Mouse (Mus musculus) cerebellum, adult 8-10 months (tissue): ENCODE data around the gene Kcnma1.

Experiments used
- DNase-seq: peaks from one replicate; pipeline ENCODE4 v3.0.0; 2022

The Kcnma1 gene

GRCm38 (mm10) chr14:23400777-23401469 is 613.4 kb downstream of the Kcnma1 start:
- DNase-seq: peak; percentile 28

- DNase-seq: no peak
Observed at GRCm38 (mm10) chr14:23397642-23398041, 616.6 kb downstream of the Kcnma1 start.

- no peak for DNase-seq
Observed at GRCm38 (mm10) chr14:23391566-23391965, 622.7 kb downstream of the Kcnma1 start.

DNA sequence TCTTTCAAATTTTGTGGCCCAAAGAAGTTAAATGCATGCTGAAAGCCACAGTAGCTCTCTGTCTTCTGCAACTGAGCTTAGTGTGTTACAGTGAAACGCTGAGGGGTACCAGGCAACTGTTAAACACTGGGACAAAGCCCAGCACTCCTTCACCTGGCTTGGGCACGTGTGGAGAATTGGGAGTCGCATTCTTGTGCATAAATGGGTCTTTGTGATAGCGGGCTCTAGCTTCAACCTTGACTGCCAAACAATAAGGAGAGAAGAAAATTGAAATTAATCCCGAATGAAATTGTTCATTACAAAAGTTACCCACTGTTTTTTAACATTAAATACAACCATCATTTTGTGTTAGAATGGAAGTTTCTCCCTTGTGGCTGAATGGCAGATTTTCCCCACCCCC is 623.5 kb downstream of the Kcnma1 start:
- no peak for DNase-seq

DNA sequence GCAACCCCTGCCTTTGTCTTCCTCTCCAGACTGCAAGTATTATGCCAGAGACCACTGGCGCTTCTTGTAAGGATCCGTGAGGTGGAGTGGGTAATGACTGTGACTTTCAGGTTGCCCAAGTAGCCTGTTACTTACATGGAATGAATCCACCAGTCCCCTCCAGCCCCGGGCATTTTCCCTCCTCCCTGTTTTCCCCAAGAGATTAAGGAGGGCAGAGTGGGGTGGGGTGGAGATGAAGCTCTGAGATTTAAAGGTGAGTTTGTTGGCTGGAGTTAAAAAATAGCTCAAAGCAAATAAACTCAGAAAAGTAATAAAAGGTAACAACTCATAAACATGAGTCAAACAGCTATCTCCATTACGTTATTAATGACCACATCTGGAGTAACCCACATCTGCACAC is 624.1 kb downstream of the Kcnma1 start:
- DNase-seq: no peak

- DNase-seq: no peak
Observed at GRCm38 (mm10) chr14:23386786-23387185, 627.5 kb downstream of the Kcnma1 start.

DNA sequence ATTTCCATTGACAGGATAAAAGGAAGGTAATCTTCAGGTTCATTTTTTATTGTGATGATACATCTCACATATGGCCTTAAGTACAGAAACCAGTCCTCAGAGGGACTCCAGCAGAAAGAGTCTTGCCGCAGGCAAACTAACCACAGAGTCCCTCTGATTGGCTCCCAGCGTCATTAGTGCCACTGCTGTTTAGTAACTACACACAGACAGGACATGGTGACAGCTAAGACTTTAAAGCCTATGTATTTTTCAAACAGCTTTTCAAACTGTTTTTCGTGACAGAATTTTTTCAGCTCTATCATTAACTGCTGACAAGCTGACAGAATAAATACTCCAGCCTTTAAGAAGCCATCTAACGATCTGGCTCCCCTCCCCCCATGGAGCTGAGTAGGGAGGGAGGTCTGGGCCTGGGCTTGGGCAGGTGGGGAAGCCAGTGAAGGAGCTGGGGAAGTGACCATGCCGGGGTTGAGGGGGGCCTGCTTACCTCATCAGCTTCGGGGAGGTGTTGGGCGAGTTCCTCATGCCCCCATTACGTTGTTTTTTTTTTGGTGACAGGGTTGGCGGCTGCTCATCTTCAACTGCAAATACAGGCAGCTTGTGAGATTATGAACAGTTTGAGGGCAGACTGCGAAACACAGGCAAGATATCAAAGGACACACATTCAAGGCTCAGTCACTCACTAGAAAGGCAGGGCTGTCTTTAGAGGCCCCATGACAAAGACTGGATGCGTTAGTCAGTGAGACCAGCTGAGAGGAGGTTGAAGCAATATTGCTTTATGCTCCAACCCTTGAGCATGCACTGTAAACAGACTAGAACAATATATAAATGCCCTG is 628.3 kb downstream of the Kcnma1 start:
- no peak for DNase-seq

- no peak for DNase-seq
Observed at GRCm38 (mm10) chr14:23378351-23379087, 635.8 kb downstream of the Kcnma1 start.

GRCm38 (mm10) chr14:23372021-23372420 is 642.3 kb downstream of the Kcnma1 start:
- no peak for DNase-seq

DNA sequence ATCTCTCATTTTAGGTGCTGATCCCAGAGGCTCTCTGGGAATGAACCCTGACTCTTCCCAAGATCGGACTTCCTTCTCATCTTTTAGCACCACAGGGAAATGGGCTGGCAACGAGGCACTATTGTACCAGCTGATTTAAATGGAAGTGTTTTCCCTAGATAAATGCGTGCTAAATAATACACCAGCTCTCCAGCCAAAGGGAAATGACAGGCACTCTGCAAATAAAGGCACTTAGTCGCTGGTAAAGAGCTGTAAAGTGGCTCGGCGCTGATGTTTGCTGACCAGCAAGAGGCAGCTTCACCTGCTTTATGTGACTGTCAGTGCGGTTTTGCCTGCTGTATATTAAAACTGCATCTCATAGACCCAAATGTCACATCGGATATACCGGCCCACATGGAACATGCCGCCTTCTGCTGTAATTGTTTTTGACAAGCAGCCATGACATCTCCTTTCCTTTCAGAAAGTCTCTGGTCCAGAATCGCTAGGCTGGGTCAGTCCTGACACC is 653.7 kb downstream of the Kcnma1 start:
- DNase-seq: no peak

- no peak for DNase-seq
Observed at GRCm38 (mm10) chr14:23358776-23359175, 655.5 kb downstream of the Kcnma1 start.

- no peak for DNase-seq
Observed at GRCm38 (mm10) chr14:23357529-23358278, 656.6 kb downstream of the Kcnma1 start.

DNA sequence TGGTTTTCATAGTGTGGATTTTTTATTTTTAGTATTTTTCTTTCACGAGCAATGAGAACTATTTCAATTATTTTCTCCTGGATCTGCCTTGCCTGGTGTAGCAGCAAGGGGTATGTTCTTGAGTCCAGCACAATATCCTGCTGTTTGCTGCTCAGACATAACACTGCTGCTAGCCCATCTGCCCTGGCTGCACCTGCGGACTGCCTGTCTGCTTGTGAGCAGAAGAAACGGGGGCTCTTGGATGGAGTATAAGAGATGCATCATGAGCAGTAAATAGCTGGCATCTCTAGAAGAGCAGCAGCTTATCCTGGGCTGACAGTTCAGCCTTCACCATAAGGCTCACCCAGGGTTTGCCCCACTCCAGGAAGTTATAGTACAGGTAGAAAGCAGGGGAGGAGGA is 687.5 kb downstream of the Kcnma1 start:
- no peak for DNase-seq

- DNase-seq: no peak
Observed at GRCm38 (mm10) chr14:23305288-23305687, 709.0 kb downstream of the Kcnma1 start.

DNA sequence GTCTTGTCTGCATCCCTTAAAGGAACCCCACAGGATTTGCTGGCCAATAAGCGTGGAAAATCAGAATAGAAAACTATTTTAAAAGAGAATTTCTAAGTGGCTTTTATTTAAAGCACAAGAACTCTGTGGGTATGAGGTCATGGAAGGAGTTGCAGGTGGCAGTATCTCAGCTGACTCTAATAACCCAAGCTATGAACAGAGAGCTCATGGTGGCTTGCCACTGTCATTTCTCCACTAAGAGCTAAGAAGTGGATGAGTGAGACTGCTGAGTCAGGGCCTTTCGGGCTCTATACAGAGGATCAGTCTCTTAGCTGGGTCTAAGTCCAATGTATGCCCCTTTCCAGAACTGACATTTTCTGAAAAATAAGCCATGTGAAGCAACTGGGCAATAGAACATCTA is 713.8 kb downstream of the Kcnma1 start:
- DNase-seq: no peak

DNA sequence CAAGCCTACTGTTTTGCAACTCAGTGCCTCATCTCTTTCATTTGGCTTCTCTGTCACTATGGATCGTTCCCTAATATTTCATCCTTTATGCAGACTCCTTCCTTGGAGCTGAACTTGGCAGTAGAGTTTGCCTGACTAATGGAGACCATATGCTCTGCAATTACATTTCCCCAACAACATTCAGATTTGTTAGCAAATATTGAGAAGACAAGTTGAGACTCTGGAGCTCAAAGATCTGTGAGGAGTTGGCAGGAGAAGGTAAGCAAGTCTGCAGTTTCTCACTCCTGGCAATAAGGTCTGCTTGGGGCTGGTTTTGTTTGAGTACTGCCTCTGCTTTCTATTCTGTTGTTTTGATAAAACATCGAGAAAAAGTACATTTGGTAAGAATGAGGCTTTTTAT is 723.7 kb downstream of the Kcnma1 start:
- DNase-seq: no peak

DNA sequence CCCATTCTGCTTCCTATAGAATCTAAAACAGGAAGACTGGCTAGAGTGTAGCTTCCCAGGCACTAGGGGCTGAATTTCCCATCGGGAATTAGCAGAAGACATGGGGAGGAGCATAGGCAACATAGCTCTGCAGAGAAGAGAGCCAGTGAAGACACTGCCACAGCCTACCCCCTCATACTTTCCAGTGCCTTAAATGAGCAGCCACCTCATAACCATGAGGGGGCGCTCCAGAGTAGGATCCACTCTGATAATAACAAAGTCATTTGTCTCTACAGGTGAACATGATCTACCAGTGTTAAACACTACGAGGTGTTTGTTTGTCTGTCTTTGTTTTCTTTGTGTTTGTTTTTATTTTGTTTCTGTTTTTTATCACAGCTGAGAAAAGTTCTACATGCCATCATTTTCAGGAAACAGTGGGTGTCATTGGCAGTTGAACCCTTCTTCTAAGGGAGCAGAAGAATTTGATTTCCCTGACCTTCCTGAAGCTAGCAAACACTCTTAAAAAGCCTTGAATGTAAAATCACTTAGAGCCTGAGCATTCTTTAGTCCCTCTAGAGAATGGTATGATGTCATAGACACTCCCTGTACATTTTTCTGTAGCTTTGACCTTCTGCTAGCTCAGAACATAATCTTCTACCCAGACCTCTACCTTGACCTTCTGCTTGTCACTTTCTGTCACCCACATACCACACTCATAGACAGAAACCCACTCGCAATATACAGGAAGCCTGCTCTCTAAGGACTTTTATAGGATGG is 747.6 kb downstream of the Kcnma1 start:
- no peak for DNase-seq

DNA sequence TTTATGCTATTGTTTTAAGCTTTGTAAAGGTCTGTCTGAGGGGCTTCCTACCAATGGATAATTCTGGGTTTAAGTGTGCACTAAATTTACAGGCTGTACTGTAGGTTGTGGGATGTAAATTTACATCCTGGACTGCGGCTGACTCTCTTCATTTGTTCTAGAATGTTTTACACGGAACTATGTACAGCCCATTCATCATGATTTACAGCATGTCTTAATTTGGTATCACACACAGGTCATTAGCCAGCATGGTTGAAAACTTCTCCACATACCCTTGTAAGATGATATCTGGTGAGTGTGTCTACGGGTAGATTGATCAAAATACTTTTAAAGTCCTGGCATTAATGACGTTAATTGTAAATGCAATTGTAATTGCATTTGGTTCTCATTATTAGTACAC is 761.1 kb downstream of the Kcnma1 start:
- no peak for DNase-seq

GRCm38 (mm10) chr14:23244446-23244845 is 769.8 kb downstream of the Kcnma1 start:
- DNase-seq: no peak

- DNase-seq: no peak
Observed at GRCm38 (mm10) chr14:23243857-23244256, 770.4 kb downstream of the Kcnma1 start.
